In genomic region chr19:37918515-37918932, GRCm38 (mm10) we compare ENCODE assay signal across 10 mouse cellular contexts.
DNase-seq lines count a peak whose midpoint lies in the region; ATAC-seq and TF ChIP-seq lines count a peak whose summit lies in the region.
"Had no signal": no experiment of that assay in that cellular context is flagged by ENCODE, and none has a peak within 500 bp of the region (broad histone marks: within the 10 kb centered on the region; RNA-seq: fewer than 3 reads in every experiment).

No protein-coding gene starts in this region.

- no peak overlapping the region for H3K9ac ChIP-seq in forebrain, embryonic 11.5 days (ENCODE audit: low read length)
- no peak overlapping the region for H3K9ac ChIP-seq in heart, embryonic 15.5 days
- H3K9ac ChIP-seq in limb, embryonic 11.5 days (ENCODE audit: low read length), result 0 out of 2 replicates have a peak overlapping the region, but pooled peaks have one; percentile 22
- H3K9ac ChIP-seq: stomach, embryonic 15.5 days had no signal

- H3K36me3 ChIP-seq in forebrain, embryonic 10.5 days (replicated peaks), result no peaks in the 10 kb centered on the region
- H3K36me3 ChIP-seq in forebrain, embryonic 11.5 days (ENCODE audit: control insufficient read depth, insufficient read depth, low read length), result no peaks in the 10 kb centered on the region
- H3K36me3 ChIP-seq in heart, embryonic 15.5 days, result no peaks in the 10 kb centered on the region
- H3K36me3 ChIP-seq in limb, embryonic 11.5 days (ENCODE audit: control insufficient read depth, insufficient read depth, low read length), result no peaks in the 10 kb centered on the region
- H3K36me3 ChIP-seq: stomach, embryonic 15.5 days had no signal

- H3K27ac ChIP-seq in forebrain, embryonic 10.5 days, result 0 out of 2 replicates have a peak overlapping the region, but pooled peaks have one; percentile 40
- no peak overlapping the region for H3K27ac ChIP-seq in forebrain, embryonic 11.5 days (ENCODE audit: low read depth, low read length)
- H3K27ac ChIP-seq in heart, embryonic 15.5 days, result peak overlapping the region; percentile 12; the same call in 1 of the 2 replicates
- peak overlapping the region; percentile 22; the same call in 1 of the 2 replicates for H3K27ac ChIP-seq in limb, embryonic 11.5 days (replicated peaks; ENCODE audit: low read depth, low read length)
- H3K27ac ChIP-seq in layer of hippocampus, adult 2 months, result no peak overlapping the region
- H3K27ac ChIP-seq: stomach, embryonic 15.5 days had no signal

- peak; percentile 19 for DNase-seq in forebrain, embryonic 10.5 days (ENCODE audit: extremely low spot score, low spot score)
- DNase-seq in forebrain, embryonic 11.5 days (ENCODE audit: low spot score), result no peak
- peak; percentile 31 for DNase-seq in adrenal gland, postnatal 10 days
- DNase-seq in limb, embryonic 11.5 days (ENCODE audit: low spot score), result peak; percentile 57
- DNase-seq in Muller cell, postnatal 12 days (ENCODE audit: inconsistent ontology term), result no peak
- DNase-seq in layer of hippocampus, adult 2 months (ENCODE audit: low spot score in 2 of 2), result no peak
- no peak for DNase-seq in left cerebral cortex, postnatal 36 days (ENCODE audit: low spot score in 2 of 2)
- DNase-seq: gastrocnemius, postnatal 36 days had no signal

- no peak overlapping the region for H3K4me3 ChIP-seq in forebrain, embryonic 10.5 days
- no peak overlapping the region for H3K4me3 ChIP-seq in forebrain, embryonic 11.5 days (ENCODE audit: low read depth, low read length)
- no peak overlapping the region for H3K4me3 ChIP-seq in heart, embryonic 15.5 days
- H3K4me3 ChIP-seq in limb, embryonic 11.5 days (ENCODE audit: low read depth, low read length), result no peak overlapping the region
- no peak overlapping the region for H3K4me3 ChIP-seq in layer of hippocampus, adult 2 months
- H3K4me3 ChIP-seq: stomach, embryonic 15.5 days had no signal

- no peaks in the 10 kb centered on the region for H3K9me3 ChIP-seq in forebrain, embryonic 10.5 days
- no peaks in the 10 kb centered on the region for H3K9me3 ChIP-seq in forebrain, embryonic 11.5 days (ENCODE audit: control insufficient read depth, low read length)
- H3K9me3 ChIP-seq in heart, embryonic 15.5 days (replicated peaks), result no peaks in the 10 kb centered on the region
- no peaks in the 10 kb centered on the region for H3K9me3 ChIP-seq in limb, embryonic 11.5 days (ENCODE audit: control insufficient read depth, low read length)
- H3K9me3 ChIP-seq: stomach, embryonic 15.5 days had no signal

- no peak for ATAC-seq in forebrain, embryonic 11.5 days (replicated peaks; ENCODE audit: low FRiP score)
- no peak; the same call in 1 of the 2 replicates for ATAC-seq in heart, embryonic 15.5 days (replicated peaks; ENCODE audit: insufficient number of reproducible peaks, insufficient read depth, low FRiP score, low read depth)
- ATAC-seq in limb, embryonic 11.5 days (ENCODE audit: insufficient number of reproducible peaks, low FRiP score, low TSS enrichment, low read depth), result peak; percentile 35; the same call in 1 of the 2 replicates

- intact Hi-C loops in left cerebral cortex, postnatal 36 days (cut with DNase I), result no loop called here

- peaks cover 14% of the 10 kb centered on the region for H3K4me1 ChIP-seq in forebrain, embryonic 10.5 days
- no peaks in the 10 kb centered on the region for H3K4me1 ChIP-seq in forebrain, embryonic 11.5 days (replicated peaks; ENCODE audit: control insufficient read depth, insufficient read depth, low read length)
- H3K4me1 ChIP-seq in heart, embryonic 15.5 days (replicated peaks), result 0 out of 2 replicates have a peak, but pooled peaks cover 3% of the 10 kb centered on the region
- H3K4me1 ChIP-seq in limb, embryonic 11.5 days (ENCODE audit: control insufficient read depth, insufficient read depth, low read length), result peaks cover 9% of the 10 kb centered on the region; the same call in 1 of the 2 replicates
- H3K4me1 ChIP-seq: stomach, embryonic 15.5 days had no signal

- TF ChIP-seq CTCF in layer of hippocampus, adult 2 months (conservative IDR thresholded peaks at IDR 0.05), result no peak

- 43% methylated on average over 12 of the region's 12 CpGs for WGBS in forebrain, embryonic 10.5 days
- WGBS in forebrain, embryonic 11.5 days, result 38% methylated on average over 12 of the region's 12 CpGs
- 47% methylated on average over 12 of the region's 12 CpGs for WGBS in heart, embryonic 15.5 days
- 31% methylated on average over 12 of the region's 12 CpGs for WGBS in limb, embryonic 11.5 days

- no peak overlapping the region for H3K4me2 ChIP-seq in forebrain, embryonic 11.5 days (ENCODE audit: low read depth, low read length, severe bottlenecking)
- H3K4me2 ChIP-seq in heart, embryonic 15.5 days, result no peak overlapping the region
- no peak overlapping the region for H3K4me2 ChIP-seq in limb, embryonic 11.5 days (ENCODE audit: low read depth, severe bottlenecking)
- H3K4me2 ChIP-seq: stomach, embryonic 15.5 days had no signal

- peaks cover 16% of the 10 kb centered on the region; the same call in 1 of the 2 replicates for H3K27me3 ChIP-seq in forebrain, embryonic 10.5 days (ENCODE audit: poor library complexity, severe bottlenecking)
- H3K27me3 ChIP-seq in forebrain, embryonic 11.5 days (ENCODE audit: control insufficient read depth, insufficient read depth, low read length), result no peaks in the 10 kb centered on the region
- no peaks in the 10 kb centered on the region for H3K27me3 ChIP-seq in heart, embryonic 15.5 days
- no peaks in the 10 kb centered on the region for H3K27me3 ChIP-seq in limb, embryonic 11.5 days (ENCODE audit: control insufficient read depth, insufficient read depth, low read length)
- H3K27me3 ChIP-seq: stomach, embryonic 15.5 days had no signal

Comparison
In these comparisons a context has a peak if more than half of its experiments do, and no peak if none do; other contexts are left out.
1. DNase-seq: peak in forebrain, embryonic 10.5 days (single experiment), adrenal gland, postnatal 10 days (single experiment) and limb, embryonic 11.5 days (single experiment); none in forebrain, embryonic 11.5 days (single experiment), Muller cell, postnatal 12 days (single experiment), layer of hippocampus, adult 2 months (0 of 2) and left cerebral cortex, postnatal 36 days (0 of 2).
2. H3K27ac ChIP-seq: peak in forebrain, embryonic 10.5 days (single experiment), heart, embryonic 15.5 days (single experiment) and limb, embryonic 11.5 days (single experiment); none in forebrain, embryonic 11.5 days (single experiment) and layer of hippocampus, adult 2 months (single experiment).